Mouse (Mus musculus): Measurements from ENCODE around the gene Gtf2ird1. TPM values are rescaled to one million over a fixed set of nuclear protein-coding genes. Genes with fewer than 3 reads are reported as not detected.

Gene Gtf2ird1
- 6.8 TPM for polyA plus RNA-seq (2014; fragmentation: Illumina TruSeq; extraction: RNeasy Lipid Tissue Mini Kit (QIAGEN cat#74804); ENCODE audit: low read depth, low replicate concordance)

GRCm38 (mm10) chr5:134456503-134456962 lies at the start of gene Gtf2ird1:
TSS of gene Gtf2ird1 (minus strand) at chr5:134456716.

GRCm38 (mm10) chr5:134314688-134315622 lies 141.6 kb downstream of the Gtf2ird1 start, which contains the start of gene Gtf2i:
TSS of gene Gtf2i (minus strand) at chr5:134314760.

Other genes with a start within 250 kb of the Gtf2ird1 start
- gene Ncf1, start 227.1 kb downstream of the Gtf2ird1 start, polyA plus RNA-seq (2014; fragmentation: Illumina TruSeq; extraction: RNeasy Lipid Tissue Mini Kit (QIAGEN cat#74804); ENCODE audit: low read depth, low replicate concordance) = 0.57 TPM
- gene Gtf2i, start 142.0 kb downstream of the Gtf2ird1 start, polyA plus RNA-seq (2014; fragmentation: Illumina TruSeq; extraction: RNeasy Lipid Tissue Mini Kit (QIAGEN cat#74804); ENCODE audit: low read depth, low replicate concordance) = 66.4 TPM
- gene Clip2, start 95.7 kb upstream of the Gtf2ird1 start, polyA plus RNA-seq (2014; fragmentation: Illumina TruSeq; extraction: RNeasy Lipid Tissue Mini Kit (QIAGEN cat#74804); ENCODE audit: low read depth, low replicate concordance) = 0.93 TPM
- not detected for gene Syna, start 103.5 kb upstream of the Gtf2ird1 start, polyA plus RNA-seq (2014; fragmentation: Illumina TruSeq; extraction: RNeasy Lipid Tissue Mini Kit (QIAGEN cat#74804); ENCODE audit: low read depth, low replicate concordance)
- 9.7 TPM for gene Rfc2, start 124.7 kb upstream of the Gtf2ird1 start, polyA plus RNA-seq (2014; fragmentation: Illumina TruSeq; extraction: RNeasy Lipid Tissue Mini Kit (QIAGEN cat#74804); ENCODE audit: low read depth, low replicate concordance)
- 1.0 TPM for gene Lat2, start 158.3 kb upstream of the Gtf2ird1 start, polyA plus RNA-seq (2014; fragmentation: Illumina TruSeq; extraction: RNeasy Lipid Tissue Mini Kit (QIAGEN cat#74804); ENCODE audit: low read depth, low replicate concordance)
- gene Eif4h, start 182.8 kb upstream of the Gtf2ird1 start, polyA plus RNA-seq (2014; fragmentation: Illumina TruSeq; extraction: RNeasy Lipid Tissue Mini Kit (QIAGEN cat#74804); ENCODE audit: low read depth, low replicate concordance) = 86.6 TPM
- gene Limk1, start 231.9 kb upstream of the Gtf2ird1 start, polyA plus RNA-seq (2014; fragmentation: Illumina TruSeq; extraction: RNeasy Lipid Tissue Mini Kit (QIAGEN cat#74804); ENCODE audit: low read depth, low replicate concordance) = 0.16 TPM

Data from kidney, adult 10 weeks (tissue).